Mouse (Mus musculus): ENCODE measurements around the gene Rimkla. TPM values are rescaled to one million over a fixed set of nuclear protein-coding genes. Genes with fewer than 3 reads are reported as not detected.
A peak's percentile ranks its signal among the peaks of the same experiment; 100 is the strongest.

Gene Rimkla
- polyA plus RNA-seq, 1 experiment from 2014 or later = 20.3 TPM

DNA sequence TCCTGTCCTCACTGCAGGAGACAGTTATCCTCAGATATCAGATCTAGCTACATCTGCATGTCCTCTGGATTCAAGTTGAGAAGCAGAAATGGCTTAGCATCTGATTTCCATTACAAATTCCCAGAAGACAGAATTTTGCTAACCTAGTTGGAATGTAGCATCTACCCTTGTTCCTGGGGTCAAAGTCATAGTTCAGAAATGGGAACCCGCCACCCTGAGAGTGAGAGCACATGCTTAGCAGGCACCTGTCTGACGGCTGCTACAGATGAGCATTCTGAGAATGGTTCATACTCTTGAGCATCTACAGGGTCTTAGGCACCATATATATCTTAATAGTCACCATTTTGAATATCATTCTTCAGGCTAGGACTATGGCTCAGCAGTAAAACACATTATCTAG, 54.5 kb downstream of the Rimkla start:
- 95% methylated on average over 2 of the region's 2 CpGs for WGBS
- Histone ChIP-seq H3K27me3 (no peaks in the 10 kb centered on the region), H3K36me3 (no peaks in the 10 kb centered on the region), H3K4me1 (no peaks in the 10 kb centered on the region), H3K4me3 (no peak overlapping the region), H3K9me3 (no peaks in the 10 kb centered on the region), H3K4me2 (replicated peaks) (no peak overlapping the region), H3K9ac (replicated peaks) (no peak overlapping the region), H3K27ac (replicated peaks) (no peak overlapping the region)
- no peak for ATAC-seq (replicated peaks)

DNA sequence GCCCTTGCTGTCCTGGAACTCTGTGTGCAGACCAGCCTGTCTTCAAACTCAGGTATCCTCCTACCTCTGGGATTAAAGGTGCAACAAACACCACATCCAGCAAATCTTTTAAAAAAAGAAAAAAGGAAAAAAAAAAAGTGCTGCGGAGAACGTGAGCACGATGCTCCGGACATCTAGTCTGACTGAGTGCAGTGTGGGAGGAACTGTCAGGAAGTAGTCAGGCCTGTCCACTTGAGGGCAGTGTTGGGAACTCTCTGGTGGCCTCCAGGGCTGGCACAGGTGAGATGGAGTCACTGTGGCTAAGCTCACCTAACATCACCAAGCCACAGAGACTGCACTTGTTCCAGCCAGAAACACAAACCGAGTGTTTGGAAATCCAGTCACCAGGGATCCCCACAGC, 61.8 kb downstream of the Rimkla start:
- WGBS = 26% methylated on average over 5 of the region's 5 CpGs
- Histone ChIP-seq H3K27me3 (no peaks in the 10 kb centered on the region), H3K4me1 (no peaks in the 10 kb centered on the region), H3K9me3 (no peaks in the 10 kb centered on the region), H3K4me2 (replicated peaks) (no peak overlapping the region), H3K36me3 (no peaks in the 10 kb centered on the region), H3K9ac (replicated peaks) (no peak overlapping the region), H3K4me3 (no peak overlapping the region), H3K27ac (replicated peaks) (no peak overlapping the region)
- no peak for ATAC-seq (replicated peaks)

DNA sequence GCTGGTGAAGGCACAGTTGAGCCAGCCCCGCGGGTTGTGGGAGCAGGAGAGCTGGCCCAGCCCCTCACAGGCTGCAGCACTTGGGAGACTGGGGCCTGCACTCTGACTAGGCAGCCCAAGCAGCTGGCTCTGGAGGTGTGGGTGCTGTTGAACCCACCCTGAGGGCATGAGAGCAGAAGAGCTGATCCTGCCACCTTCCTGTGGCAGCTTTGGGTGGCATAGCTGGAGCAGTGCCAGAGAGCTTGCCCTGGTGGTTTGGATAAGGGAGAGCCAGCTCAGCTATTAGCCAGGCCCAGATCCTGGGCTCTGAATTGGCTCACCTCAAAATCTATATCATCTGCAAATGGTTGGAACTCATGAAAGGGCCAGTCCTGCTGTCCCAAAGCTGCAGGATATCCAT, 64.7 kb downstream of the Rimkla start:
- Histone ChIP-seq H3K4me1 (peaks cover 9% of the 10 kb centered on the region; the same call in 1 of the 2 replicates), H3K27me3 (no peaks in the 10 kb centered on the region), H3K27ac (replicated peaks) (no peak overlapping the region), H3K36me3 (no peaks in the 10 kb centered on the region), H3K4me3 (no peak overlapping the region), H3K9me3 (no peaks in the 10 kb centered on the region), H3K9ac (replicated peaks) (no peak overlapping the region), H3K4me2 (replicated peaks) (no peak overlapping the region)
- no peak for ATAC-seq (replicated peaks)
- WGBS = 53% methylated on average over 2 of the region's 2 CpGs

DNA sequence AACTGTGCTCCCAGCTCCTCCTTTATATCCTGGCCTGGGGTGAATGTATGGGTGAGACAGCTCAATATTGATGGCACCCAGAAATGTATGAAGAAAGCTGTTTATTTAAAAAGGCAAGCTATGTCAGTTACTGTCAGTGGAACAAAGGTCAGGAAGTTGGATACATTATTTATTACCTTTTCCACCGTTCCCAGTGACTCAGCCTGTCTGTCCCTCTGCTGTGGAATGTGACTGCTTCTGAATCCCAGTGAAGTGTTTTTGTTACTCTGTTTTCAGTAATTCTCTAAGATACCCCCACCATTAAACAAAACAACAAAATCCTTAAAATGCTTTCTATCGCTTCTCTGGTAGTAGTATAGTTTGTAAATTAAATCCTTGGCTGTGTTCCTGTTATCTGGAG, 66.8 kb downstream of the Rimkla start:
- Histone ChIP-seq H3K4me3 (no peak overlapping the region), H3K4me2 (replicated peaks) (no peak overlapping the region), H3K27me3 (no peaks in the 10 kb centered on the region), H3K36me3 (no peaks in the 10 kb centered on the region), H3K9me3 (no peaks in the 10 kb centered on the region), H3K27ac (replicated peaks) (no peak overlapping the region), H3K9ac (replicated peaks) (no peak overlapping the region), H3K4me1 (peaks cover 20% of the 10 kb centered on the region)
- no peak for ATAC-seq (replicated peaks)
- WGBS = 77% methylated on average over 2 of the region's 2 CpGs

DNA sequence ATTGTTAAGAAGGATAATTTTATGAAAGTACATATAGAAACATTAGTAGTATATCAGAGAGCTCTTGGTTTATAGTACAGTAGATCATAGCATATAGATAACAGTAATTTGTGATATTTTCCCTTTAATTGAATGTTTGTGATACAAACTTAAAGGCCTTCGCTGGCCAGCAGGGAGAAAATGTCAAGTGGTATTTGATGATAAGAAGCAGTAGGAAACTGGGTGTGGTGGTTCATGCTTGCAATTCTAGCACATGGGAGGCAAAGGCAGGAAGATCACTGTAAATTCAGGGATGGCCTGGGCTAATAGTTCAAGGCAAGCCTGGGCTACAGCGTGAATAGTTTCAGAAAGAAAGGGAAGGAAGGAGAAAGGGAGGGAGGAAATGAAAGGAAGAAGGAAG, 67.4 kb downstream of the Rimkla start:
- ATAC-seq (replicated peaks) = no peak

DNA sequence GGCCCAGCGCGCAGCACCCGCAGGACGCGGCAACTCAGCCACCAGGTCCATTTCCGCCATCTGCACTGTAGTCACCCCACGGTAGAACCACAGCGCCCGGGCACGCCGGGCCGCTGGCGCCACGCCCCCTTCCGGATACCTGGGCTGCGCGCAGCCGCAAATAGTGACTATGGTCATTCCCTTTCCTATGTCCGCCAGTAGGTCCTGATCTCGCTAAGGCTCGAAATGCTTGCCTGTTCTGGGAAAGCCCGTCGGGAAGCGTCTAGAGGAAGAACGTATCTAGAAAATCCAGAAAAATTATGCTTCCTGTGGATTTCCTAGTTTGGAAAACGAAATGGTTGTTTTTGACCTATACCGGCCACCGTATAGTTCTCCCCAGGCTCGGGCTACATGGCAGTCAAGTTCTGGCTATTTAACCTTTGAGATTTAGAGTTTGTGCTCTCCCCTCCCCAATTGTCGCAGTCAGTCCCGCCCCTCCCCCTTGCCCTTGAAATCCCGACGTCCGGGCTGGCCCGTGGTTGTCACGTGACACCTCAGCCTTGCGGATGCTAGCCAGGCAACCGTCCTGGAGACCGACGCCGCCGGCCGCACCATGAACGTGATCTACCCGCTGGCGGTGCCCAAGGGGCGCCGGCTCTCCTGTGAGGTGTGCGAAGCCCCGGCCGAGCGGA, 70.0 kb downstream of the Rimkla start, which contains the start of the genes Ppcs and Zmynd12:
Ppcs (minus strand) TSS at position 127 of the 671 bp plus-strand sequence.
Zmynd12 (plus strand) TSS at position 521 of the 671 bp plus-strand sequence.
- Histone ChIP-seq H3K9me3 (no peaks in the 10 kb centered on the region), H3K9ac (replicated peaks) (peak within 1 kb of the TSS; percentile 78), H3K27ac (replicated peaks) (peak within 1 kb of the TSS; percentile 86), H3K36me3 (no peaks in the 10 kb centered on the region), H3K4me3 (peak within 1 kb of the TSS; percentile 77), H3K4me1 (peaks cover 20% of the 10 kb centered on the region), H3K4me2 (replicated peaks) (peak within 1 kb of the TSS; percentile 97), H3K27me3 (no peaks in the 10 kb centered on the region)
- peak; percentile 94 for ATAC-seq (replicated peaks)
- WGBS = under 1% methylated on average over 52 of the region's 52 CpGs

More for the DNA sequence above, 67.4 kb downstream of the Rimkla start:
- Histone ChIP-seq H3K4me3 (no peak overlapping the region), H3K27me3 (no peaks in the 10 kb centered on the region), H3K36me3 (no peaks in the 10 kb centered on the region), H3K9ac (replicated peaks) (no peak overlapping the region), H3K9me3 (no peaks in the 10 kb centered on the region), H3K4me2 (replicated peaks) (no peak overlapping the region), H3K4me1 (peaks cover 20% of the 10 kb centered on the region), H3K27ac (replicated peaks) (no peak overlapping the region)
- WGBS = 85% methylated on average over 2 of the region's 2 CpGs

DNA sequence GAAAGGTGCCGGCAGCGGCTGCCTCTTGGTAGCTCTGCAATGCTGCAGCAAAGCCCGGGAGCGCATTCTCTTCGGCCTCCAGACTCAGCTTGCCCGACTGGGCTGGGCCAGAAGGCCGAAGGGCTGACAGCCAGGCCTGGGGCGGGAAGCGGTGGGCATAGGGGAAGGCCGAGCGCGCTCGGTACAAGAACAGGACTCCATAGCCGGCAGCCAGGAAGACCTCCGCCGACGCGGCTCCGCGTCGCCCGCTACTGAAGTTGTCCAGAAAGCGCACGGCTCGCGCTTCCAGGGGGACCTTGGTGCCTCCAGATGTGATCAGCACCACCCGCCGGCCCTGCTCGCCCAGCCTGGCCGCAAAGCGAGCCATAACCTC, 70.5 kb downstream of the Rimkla start:
- peak overlapping the region; percentile 77 for H3K4me3 ChIP-seq
- peak; percentile 67 for ATAC-seq (replicated peaks)
- H3K36me3 ChIP-seq = no peaks in the 10 kb centered on the region
- H3K9me3 ChIP-seq = no peaks in the 10 kb centered on the region
- H3K4me2 ChIP-seq (replicated peaks) = peak overlapping the region; percentile 97
- WGBS = under 1% methylated on average over 31 of the region's 31 CpGs
- H3K9ac ChIP-seq (replicated peaks) = peak overlapping the region; percentile 78
- H3K4me1 ChIP-seq = peaks cover 20% of the 10 kb centered on the region
- no peaks in the 10 kb centered on the region for H3K27me3 ChIP-seq
- peak overlapping the region; percentile 86 for H3K27ac ChIP-seq (replicated peaks)

DNA sequence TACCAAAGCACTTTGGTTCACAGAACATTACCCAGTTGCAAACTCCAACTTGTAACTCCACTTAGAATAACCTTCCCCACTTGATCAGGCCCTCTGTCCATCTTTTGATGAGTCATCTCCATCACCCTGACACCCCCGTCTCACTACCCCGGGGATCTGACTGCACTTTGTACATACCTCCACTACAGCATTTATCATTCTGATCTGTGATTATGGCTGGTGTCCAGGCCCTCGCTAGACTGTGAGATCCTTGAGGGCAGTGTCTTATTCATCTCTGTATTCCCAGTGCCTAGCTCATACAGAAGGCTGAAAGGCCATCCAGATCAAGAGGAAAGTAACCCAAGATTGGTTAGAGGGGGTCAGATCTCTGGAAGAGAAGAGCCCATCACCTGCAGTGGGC, 71.2 kb downstream of the Rimkla start:
- Histone ChIP-seq H3K27me3 (no peaks in the 10 kb centered on the region), H3K4me1 (peaks cover 20% of the 10 kb centered on the region), H3K4me3 (peak overlapping the region; percentile 77), H3K27ac (replicated peaks) (no peak overlapping the region), H3K9ac (replicated peaks) (peak overlapping the region; percentile 78; the same call in 1 of the 2 replicates), H3K4me2 (replicated peaks) (peak overlapping the region; percentile 97), H3K9me3 (no peaks in the 10 kb centered on the region), H3K36me3 (no peaks in the 10 kb centered on the region)
- no peak for ATAC-seq (replicated peaks)
- WGBS = 81% methylated on average over 3 of the region's 3 CpGs

DNA sequence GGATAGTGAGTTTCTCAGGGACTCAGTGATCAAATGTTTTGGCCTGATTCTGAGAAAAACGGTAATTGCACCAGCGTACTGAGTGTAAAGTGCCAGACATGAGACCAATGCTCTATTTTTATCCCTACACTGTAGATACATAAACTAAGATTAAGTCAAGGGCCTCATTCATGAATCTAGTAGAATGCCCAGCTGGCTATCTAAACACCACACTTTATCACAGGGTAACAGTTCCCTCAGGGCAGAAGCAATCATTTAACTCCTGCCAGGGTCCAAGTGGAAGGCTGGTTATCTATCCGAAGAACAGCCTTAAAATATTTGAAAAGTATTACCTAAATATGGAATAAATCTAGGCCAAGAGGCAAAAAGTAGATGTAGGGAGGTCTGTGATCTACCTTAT, 74.5 kb downstream of the Rimkla start:
- WGBS = 97% methylated on average over 3 of the region's 3 CpGs

DNA sequence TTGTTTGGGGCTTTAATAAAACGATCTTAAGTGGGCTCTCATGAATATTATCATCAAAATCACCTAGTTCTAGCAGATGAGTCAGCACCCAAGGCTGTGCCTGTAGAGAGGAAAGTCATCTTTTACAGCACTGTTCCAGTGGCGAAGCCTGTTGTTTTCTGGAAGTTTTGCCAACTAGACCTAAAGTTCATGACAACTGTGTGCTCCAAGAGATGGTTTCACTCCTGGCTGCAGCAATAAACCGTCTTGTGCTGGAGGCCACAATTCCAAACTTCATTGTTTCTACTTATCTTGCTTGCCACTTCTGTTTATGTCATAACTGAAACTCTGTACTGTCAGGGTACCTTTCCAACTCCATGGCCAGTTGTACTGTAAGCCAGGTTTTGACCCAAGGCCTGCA, 75.2 kb downstream of the Rimkla start:
- WGBS = 90% methylated on average over 3 of the region's 3 CpGs
- peaks cover 29% of the 10 kb centered on the region for H3K4me1 ChIP-seq
- ATAC-seq (replicated peaks) = no peak

More for the DNA sequence above, 74.5 kb downstream of the Rimkla start:
- no peak overlapping the region for H3K27ac ChIP-seq (replicated peaks)
- H3K9ac ChIP-seq (replicated peaks) = no peak overlapping the region
- H3K4me3 ChIP-seq = no peak overlapping the region
- H3K9me3 ChIP-seq = no peaks in the 10 kb centered on the region
- ATAC-seq (replicated peaks) = no peak
- H3K27me3 ChIP-seq = no peaks in the 10 kb centered on the region
- H3K4me2 ChIP-seq (replicated peaks) = no peak overlapping the region
- no peaks in the 10 kb centered on the region for H3K36me3 ChIP-seq
- H3K4me1 ChIP-seq = peaks cover 28% of the 10 kb centered on the region

More for the DNA sequence above, 75.2 kb downstream of the Rimkla start:
- Histone ChIP-seq H3K4me3 (no peak overlapping the region), H3K36me3 (no peaks in the 10 kb centered on the region), H3K9ac (replicated peaks) (no peak overlapping the region), H3K9me3 (no peaks in the 10 kb centered on the region), H3K4me2 (replicated peaks) (no peak overlapping the region), H3K27ac (replicated peaks) (no peak overlapping the region), H3K27me3 (no peaks in the 10 kb centered on the region)
